Mouse (Mus musculus): ENCODE data around the gene Kif17. TPM values are rescaled to one million over a fixed set of nuclear protein-coding genes. Genes with fewer than 3 reads are reported as not detected.
A peak's percentile ranks its signal among the peaks of the same experiment; 100 is the strongest.

Gene Kif17
- total RNA-seq, 2 experiments from 2014 or later, result 16.7 to 18.0 TPM

GRCm38 (mm10) chr4:138327891-138328470, 77.7 kb downstream of the Kif17 start:
- DNase-seq (ENCODE audit: low spot score in 2 of 2), result no peak
- intact Hi-C loops (cut with DNase I), result loop anchor here (2.0 to 10.0 kb wide), 2 partner anchors 51 to 527 kb away; no protein-coding TSS in a partner anchor

GRCm38 (mm10) chr4:138330264-138330671, 80.0 kb downstream of the Kif17 start:
- no peak for DNase-seq (ENCODE audit: low spot score in 2 of 2)
- intact Hi-C loops (cut with DNase I), result no loop called here

- no peak for DNase-seq (ENCODE audit: low spot score in 2 of 2)
- intact Hi-C loops (cut with DNase I), result no loop called here
Observed at GRCm38 (mm10) chr4:138331647-138332046, 81.4 kb downstream of the Kif17 start.

GRCm38 (mm10) chr4:138333135-138333534, 82.9 kb downstream of the Kif17 start:
- intact Hi-C loops (cut with DNase I), result no loop called here

GRCm38 (mm10) chr4:138335036-138335435, 84.8 kb downstream of the Kif17 start:
- DNase-seq (ENCODE audit: low spot score in 2 of 2), result no peak
- intact Hi-C loops (cut with DNase I), result no loop called here

More at GRCm38 (mm10) chr4:138333135-138333534, 82.9 kb downstream of the Kif17 start:
- no peak for DNase-seq (ENCODE audit: low spot score in 2 of 2)

- no peak for DNase-seq (ENCODE audit: low spot score in 2 of 2)
- intact Hi-C loops (cut with DNase I), result no loop called here
Observed at GRCm38 (mm10) chr4:138335648-138336047, 85.4 kb downstream of the Kif17 start.

GRCm38 (mm10) chr4:138336876-138337275, 86.6 kb downstream of the Kif17 start:
- no peak for DNase-seq (ENCODE audit: low spot score in 2 of 2)
- intact Hi-C loops (cut with DNase I), result no loop called here

GRCm38 (mm10) chr4:138337341-138337740, 87.1 kb downstream of the Kif17 start:
- intact Hi-C loops (cut with DNase I), result no loop called here
- DNase-seq (ENCODE audit: low spot score in 2 of 2), result no peak

- intact Hi-C loops (cut with DNase I), result loop anchor here (5.0 kb wide), 1 partner anchor 37 kb away; no protein-coding TSS in a partner anchor
- peak; percentile 59 to 66 for DNase-seq (ENCODE audit: low spot score in 2 of 2)
Observed at GRCm38 (mm10) chr4:138339963-138340362, 89.7 kb downstream of the Kif17 start.

- intact Hi-C loops (cut with DNase I), result loop anchor here (5.0 kb wide), 1 partner anchor 36 kb away; no protein-coding TSS in a partner anchor
- no peak for DNase-seq (ENCODE audit: low spot score in 2 of 2)
Observed at GRCm38 (mm10) chr4:138341393-138341792, 91.2 kb downstream of the Kif17 start.

GRCm38 (mm10) chr4:138342048-138342447, 91.8 kb downstream of the Kif17 start:
- intact Hi-C loops (cut with DNase I), result loop anchor here (5.0 kb wide), 1 partner anchor 35 kb away; no protein-coding TSS in a partner anchor
- DNase-seq (ENCODE audit: low spot score in 2 of 2), result no peak

- no peak for DNase-seq (ENCODE audit: low spot score in 2 of 2)
- intact Hi-C loops (cut with DNase I), result loop anchor here (5.0 kb wide), 1 partner anchor 35 kb away; no protein-coding TSS in a partner anchor
Observed at GRCm38 (mm10) chr4:138342778-138343177, 92.5 kb downstream of the Kif17 start.

- intact Hi-C loops (cut with DNase I), result loop anchor here (5.0 kb wide), 1 partner anchor 34 kb away; no protein-coding TSS in a partner anchor
- DNase-seq (ENCODE audit: low spot score in 2 of 2), result no peak
Observed at GRCm38 (mm10) chr4:138343341-138343837, 93.2 kb downstream of the Kif17 start.

GRCm38 (mm10) chr4:138344891-138345545, 94.8 kb downstream of the Kif17 start:
- intact Hi-C loops (cut with DNase I), result loop anchor here (5.0 kb wide), 1 partner anchor 32 kb away; no protein-coding TSS in a partner anchor
- DNase-seq (ENCODE audit: low spot score in 2 of 2), result no peak

GRCm38 (mm10) chr4:138347280-138347679, 97.0 kb downstream of the Kif17 start:
- DNase-seq (ENCODE audit: low spot score in 2 of 2), result no peak
- intact Hi-C loops (cut with DNase I), result no loop called here

- intact Hi-C loops (cut with DNase I), result no loop called here
- DNase-seq (ENCODE audit: low spot score in 2 of 2), result no peak
Observed at GRCm38 (mm10) chr4:138348716-138349115, 98.5 kb downstream of the Kif17 start.

Small RNA genes lying within 50 kb of the gene (microRNA-seq; reads per million reads assigned to microRNA genes)
- gene Gm27646, result 0 reads per million in 2 experiments
- gene Mir7019, result 11.6 to 12.1 reads per million in 2 experiments

Other genes with a start within 250 kb of the Kif17 start
- 100 to 1,000 TPM; 149 to 154 TPM for gene Hp1bp3, start 34.1 kb upstream of the Kif17 start, total RNA-seq (2021)
- gene Sh2d5, start within 50 bp of the Kif17 start, total RNA-seq (2021), result 10 to 100 TPM; 35.2 to 37.1 TPM
- gene Ddost, start 54.3 kb downstream of the Kif17 start, total RNA-seq (2021), result 100 to 1,000 TPM in 1 of 2 experiments, 10 to 100 TPM in 1; 96.9 to 101 TPM
- 100 to 1,000 TPM; 181 to 190 TPM for gene Pink1, start 75.9 kb downstream of the Kif17 start, total RNA-seq (2021)
- gene Cda, start 117.6 kb downstream of the Kif17 start, total RNA-seq (2021), result 1 to 10 TPM; 3.3 to 4.1 TPM
- gene Fam43b, start 146.1 kb downstream of the Kif17 start, total RNA-seq (2021), result 10 to 100 TPM; 33.9 TPM
- 10 to 100 TPM; 50.5 to 55.9 TPM for gene Mul1, start 184.2 kb downstream of the Kif17 start, total RNA-seq (2021)
- gene Camk2n1, start 203.9 kb downstream of the Kif17 start, total RNA-seq (2021), result 100 to 1,000 TPM; 755 to 854 TPM